Mouse (Mus musculus) embryonic fibroblast, embryonic 13.5 days (primary cell): Measurements from ENCODE around the gene Smad6. TPM values are rescaled to one million over a fixed set of nuclear protein-coding genes. Genes with fewer than 3 reads are reported as not detected.

ENCODE experiments used
- H3K27ac ChIP-seq: 2 replicates; pipeline ENCODE4 v1.5.1; 2012; ENCODE audit warnings: low read length, control low read depth, inconsistent platforms; ENCODE audit not compliant: insufficient read depth
- H3K4me1 ChIP-seq: 2 replicates; pipeline ENCODE4 v1.6.1; 2011; ENCODE audit warnings: low read length; ENCODE audit not compliant: control insufficient read depth, insufficient read depth
- H3K4me3 ChIP-seq: 2 replicates; pipeline ENCODE4 v1.5.1; 2011; ENCODE audit warnings: mild to moderate bottlenecking, control low read depth, low read length; ENCODE audit not compliant: insufficient read depth
- CTCF ChIP-seq: IDR thresholded peaks from 2 replicates; pipeline ENCODE4 v1.5.1; 2011; ENCODE audit warnings: mild to moderate bottlenecking, control low read depth, low read length, moderate library complexity, borderline replicate concordance; ENCODE audit not compliant: insufficient read depth
- POLR2A ChIP-seq: IDR thresholded peaks from 2 replicates; pipeline ENCODE4 v1.6.1; 2011; ENCODE audit warnings: low read depth, mild to moderate bottlenecking, control low read depth, low read length, moderate library complexity
- polyA plus RNA-seq: library from polyadenylated mRNA; stranded (reverse); fragments of >200 nt; gene quantifications from 2 replicates; pipeline ENCODE4 v1.2.4, GENCODE M21; 2011; ENCODE audit warnings: low read depth; ENCODE audit not compliant: missing spikeins, insufficient read length

Smad6 gene
- polyA plus RNA-seq, 1 experiment, result 8.3 TPM

GRCm38 (mm10) chr9:63923190-63923717 lies 98.6 kb downstream of the Smad6 start:
- H3K4me1 ChIP-seq, result peaks cover 11% of the 10 kb centered on the region
- H3K4me3 ChIP-seq, result no peak overlapping the region
- H3K27ac ChIP-seq, result no peak overlapping the region
- TF ChIP-seq POLR2A (no peak), CTCF (no peak)

GRCm38 (mm10) chr9:63919708-63920107 lies 102.2 kb downstream of the Smad6 start:
- no peak overlapping the region for H3K27ac ChIP-seq
- no peak overlapping the region for H3K4me3 ChIP-seq
- TF ChIP-seq POLR2A (no peak), CTCF (no peak)
- no peaks in the 10 kb centered on the region for H3K4me1 ChIP-seq

GRCm38 (mm10) chr9:63919001-63919555 lies 102.8 kb downstream of the Smad6 start:
- TF ChIP-seq POLR2A (no peak), CTCF (no peak)
- no peaks in the 10 kb centered on the region for H3K4me1 ChIP-seq
- H3K27ac ChIP-seq, result no peak overlapping the region
- H3K4me3 ChIP-seq, result no peak overlapping the region

GRCm38 (mm10) chr9:63918245-63918644 lies 103.6 kb downstream of the Smad6 start:
- peak; percentile 93 for TF ChIP-seq CTCF
- TF ChIP-seq POLR2A, result no peak

GRCm38 (mm10) chr9:63916441-63916840 lies 105.4 kb downstream of the Smad6 start:
- Histone ChIP-seq H3K27ac (no peak overlapping the region), H3K4me3 (no peak overlapping the region), H3K4me1 (no peaks in the 10 kb centered on the region)
- TF ChIP-seq CTCF, result no peak
- no peak for TF ChIP-seq POLR2A

More at GRCm38 (mm10) chr9:63918245-63918644, 103.6 kb downstream of the Smad6 start:
- Histone ChIP-seq H3K4me1 (no peaks in the 10 kb centered on the region), H3K27ac (no peak overlapping the region), H3K4me3 (no peak overlapping the region)

- H3K4me1 ChIP-seq, result no peaks in the 10 kb centered on the region
- TF ChIP-seq POLR2A (no peak), CTCF (peak; percentile 33; the same call in 1 of the 2 replicates)
- H3K27ac ChIP-seq, result no peak overlapping the region
- H3K4me3 ChIP-seq, result no peak overlapping the region
Measured at GRCm38 (mm10) chr9:63915976-63916375, 105.9 kb downstream of the Smad6 start.

GRCm38 (mm10) chr9:63914944-63915343 lies 106.9 kb downstream of the Smad6 start:
- H3K27ac ChIP-seq, result no peak overlapping the region
- TF ChIP-seq POLR2A, result no peak
- TF ChIP-seq CTCF, result no peak

GRCm38 (mm10) chr9:63912051-63912450 lies 109.8 kb downstream of the Smad6 start:
- H3K27ac ChIP-seq, result 0 out of 2 replicates have a peak overlapping the region, but pooled peaks have one; percentile 16
- no peaks in the 10 kb centered on the region for H3K4me1 ChIP-seq
- TF ChIP-seq CTCF (no peak), POLR2A (no peak)
- no peak overlapping the region for H3K4me3 ChIP-seq

More at GRCm38 (mm10) chr9:63914944-63915343, 106.9 kb downstream of the Smad6 start:
- Histone ChIP-seq H3K4me1 (no peaks in the 10 kb centered on the region), H3K4me3 (no peak overlapping the region)

- Histone ChIP-seq H3K27ac (no peak overlapping the region), H3K4me1 (no peaks in the 10 kb centered on the region), H3K4me3 (no peak overlapping the region)
- no peak for TF ChIP-seq POLR2A
- TF ChIP-seq CTCF, result peak; percentile 92
Measured at GRCm38 (mm10) chr9:63909618-63910017, 112.2 kb downstream of the Smad6 start.

- no peak for TF ChIP-seq POLR2A
- TF ChIP-seq CTCF, result no peak
- H3K4me3 ChIP-seq, result no peak overlapping the region
- H3K4me1 ChIP-seq, result no peaks in the 10 kb centered on the region
- H3K27ac ChIP-seq, result no peak overlapping the region
Measured at GRCm38 (mm10) chr9:63904543-63904942, 117.3 kb downstream of the Smad6 start.

Other genes starting within 250 kb of the Smad6 start
- gene Lctl, start 95.1 kb upstream of the Smad6 start, polyA plus RNA-seq, result not detected in 2 replicates
- gene Zwilch, start 151.0 kb upstream of the Smad6 start, polyA plus RNA-seq, result 26.9 and 39.7 TPM in 2 replicates
- gene Rpl4, start 151.3 kb upstream of the Smad6 start, polyA plus RNA-seq, result 1,951 and 2,046 TPM in 2 replicates
- gene Snapc5, start 157.2 kb upstream of the Smad6 start, polyA plus RNA-seq, result 17.8 and 22.1 TPM in 2 replicates
- gene Uchl4, start 213.1 kb upstream of the Smad6 start, polyA plus RNA-seq, result 2.5 and 3.1 TPM in 2 replicates
- gene Map2k1, start 231.6 kb upstream of the Smad6 start, polyA plus RNA-seq, result 58.4 and 66.6 TPM in 2 replicates